In genomic region chr4:141647187-141647586, GRCm38 (mm10) we compare ENCODE assay signal across 24 mouse cellular contexts. TPM values are rescaled to one million over a fixed set of nuclear protein-coding genes. Genes with fewer than 3 reads are reported as not detected.
DNase-seq lines count a peak whose midpoint lies in the region; TF ChIP-seq lines count a peak whose summit lies in the region.
"Had no signal": no experiment of that assay in that cellular context is flagged by ENCODE, and none has a peak within 500 bp of the region (broad histone marks: within the 10 kb centered on the region; RNA-seq: fewer than 3 reads in every experiment).

No protein-coding gene starts in this region.

- H3K36me3 ChIP-seq in macrophage (ENCODE audit: inconsistent target), result peaks cover 47% of the 10 kb centered on the region

- H3K79me2 ChIP-seq in macrophage (ENCODE audit: inconsistent target), result peaks cover 100% of the 10 kb centered on the region

- H3K4me1 ChIP-seq in bone marrow macrophage, adult 2 months (ENCODE audit: control insufficient read depth, insufficient read depth, low read length), result peaks cover 57% of the 10 kb centered on the region
- H3K4me1 ChIP-seq: forebrain, embryonic 10.5 days had no signal

- H3K27ac ChIP-seq in gastrocnemius, adult 2 months, result peak overlapping the region; percentile 10; the same call in 1 of the 2 replicates
- H3K27ac ChIP-seq in bone marrow macrophage, adult 2 months (ENCODE audit: insufficient read depth, low read depth, low read length), result peak overlapping the region; percentile 90
- peak overlapping the region; percentile 52; the same call in 1 of the 2 replicates for H3K27ac ChIP-seq in macrophage
- H3K27ac ChIP-seq: embryonic facial prominence, embryonic 13.5 days; embryonic facial prominence, embryonic 15.5 days; forebrain, embryonic 10.5 days; forebrain, embryonic 12.5 days had no signal

- intact Hi-C loops in gastrocnemius, adult 2 months (cut with DNase I), result no loop called here
- intact Hi-C loops in gastrocnemius, postnatal 14 days (cut with DNase I; ENCODE audit: low total_unique reads), result no loop called here

- TF ChIP-seq CTCF in gastrocnemius, adult 2 months (IDR thresholded peaks at IDR 0.05), result no peak
- TF ChIP-seq CTCF in bone marrow macrophage, adult 2 months (IDR thresholded peaks at IDR 0.05; ENCODE audit: low read depth, low read length), result no peak

- no peak for DNase-seq in gastrocnemius, adult 2 months
- DNase-seq in gastrocnemius, postnatal 14 days, result no peak
- DNase-seq in cerebellum, postnatal 14 days, result no peak
- DNase-seq: adrenal gland, adult 8-10 months; adrenal gland, postnatal 25 days; cerebellum, adult 11-12 months; cerebellum, adult 2 months; cerebellum, adult 9-10 months; cerebellum, postnatal 10 days; cerebellum, postnatal 36 days; embryo, embryonic 11 days had no signal

- no peak for TF ChIP-seq POLR2A in bone marrow macrophage, adult 2 months (IDR thresholded peaks at IDR 0.05; ENCODE audit: borderline replicate concordance, low read depth, low read length)

- 100% methylated on average over 3 of the region's 3 CpGs for WGBS in macrophage (ENCODE audit: missing documents)

- no peak overlapping the region for H3K4me3 ChIP-seq in gastrocnemius, adult 2 months
- H3K4me3 ChIP-seq in bone marrow macrophage, adult 2 months (ENCODE audit: insufficient read depth, low read length), result no peak overlapping the region
- H3K4me3 ChIP-seq in macrophage (ENCODE audit: inconsistent target), result no peak overlapping the region
- H3K4me3 ChIP-seq: embryonic facial prominence, embryonic 13.5 days; embryonic facial prominence, embryonic 15.5 days; erythroblast, embryonic 14.5 days; forebrain, embryonic 10.5 days; forebrain, embryonic 12.5 days had no signal

RNA-seq across cellular contexts. Expression of gene Plekhm2, which starts 17.5 kb away (rescaled TPM):
- total RNA-seq in gastrocnemius, adult 2 months (2021), result 10 to 100 TPM; 32.9 to 34.7 TPM
- 10 to 100 TPM; 22.2 to 27.7 TPM for total RNA-seq in gastrocnemius, postnatal 14 days (2021)
- polyA plus RNA-seq in bone marrow macrophage, adult 2 months (2012; ENCODE audit: insufficient read depth, insufficient read length, missing spikeins), result 56.0 and 62.1 TPM in 2 replicates
- total RNA-seq in macrophage (2018; cell fraction: chromatin; rRNA removed), result 100 to 1,000 TPM; 143 to 432 (median 230) TPM
- total RNA-seq in macrophage (2018; cell fraction: cytosol; rRNA removed), result 10 to 100 TPM; 31.1 to 84.7 (median 52.3) TPM
- total RNA-seq in macrophage (2018; cell fraction: nucleus; rRNA removed), result 100 to 1,000 TPM in 23 of 26 experiments, 10 to 100 TPM in 3; 82.0 to 320 (median 157) TPM
- 44.8 to 76.0 TPM (median 74.2 TPM) in 3 replicates for polyA plus RNA-seq in macrophage (2018)

RNA-seq across cellular contexts. Expression of gene Slc25a34, which starts 23.6 kb away (rescaled TPM):
- total RNA-seq in gastrocnemius, adult 2 months (2021), result 10 to 100 TPM; 10.3 to 26.9 TPM
- 10 to 100 TPM in 1 of 2 experiments, 1 to 10 TPM in 1; 9.0 to 17.7 TPM for total RNA-seq in gastrocnemius, postnatal 14 days (2021)
- 0.48 and 0.49 TPM in 2 replicates for polyA plus RNA-seq in bone marrow macrophage, adult 2 months (2012; ENCODE audit: insufficient read depth, insufficient read length, missing spikeins)
- total RNA-seq in macrophage (2018; cell fraction: chromatin; rRNA removed), result 1 to 10 TPM in 12 of 26 experiments, under 1 TPM in 10, not detected in 4; 0.26 to 3.6 (median 1.0) TPM
- total RNA-seq in macrophage (2018; cell fraction: cytosol; rRNA removed), result under 1 TPM in 9 of 26 experiments, not detected in 17; 0.05 to 0.18 (median 0.07) TPM
- 1 to 10 TPM in 8 of 26 experiments, under 1 TPM in 17, not detected in 1; 0.17 to 3.0 (median 0.60) TPM for total RNA-seq in macrophage (2018; cell fraction: nucleus; rRNA removed)
- polyA plus RNA-seq in macrophage (2018), result 0.09 to 0.17 TPM in 2 of 3 replicates, not detected in the other
- total RNA-seq: MEL had no signal
- polyA plus RNA-seq: embryonic facial prominence, embryonic 11.5 days; embryonic facial prominence, embryonic 13.5 days; erythroblast, embryonic 14.5 days; forebrain, embryonic 10.5 days; forebrain, embryonic 12.5 days; forebrain, embryonic 14.5 days had no signal

RNA-seq across cellular contexts. Expression of gene Tmem82, which starts 28.8 kb away (rescaled TPM):
- 1 to 10 TPM in 1 of 2 experiments, under 1 TPM in 1; 0.61 to 3.2 TPM for total RNA-seq in gastrocnemius, adult 2 months (2021)
- total RNA-seq in gastrocnemius, postnatal 14 days (2021), result 1 to 10 TPM in 1 of 2 experiments, under 1 TPM in 1; 0.66 to 1.8 TPM
- polyA plus RNA-seq in bone marrow macrophage, adult 2 months (2012; ENCODE audit: insufficient read depth, insufficient read length, missing spikeins), result 2.4 and 3.3 TPM in 2 replicates
- 10 to 100 TPM in 9 of 26 experiments, 1 to 10 TPM in 17; 1.6 to 19.7 (median 6.3) TPM for total RNA-seq in macrophage (2018; cell fraction: chromatin; rRNA removed)
- 1 to 10 TPM; 1.1 to 4.7 (median 1.9) TPM for total RNA-seq in macrophage (2018; cell fraction: cytosol; rRNA removed)
- total RNA-seq in macrophage (2018; cell fraction: nucleus; rRNA removed), result 10 to 100 TPM in 10 of 26 experiments, 1 to 10 TPM in 16; 1.8 to 21.2 (median 6.3) TPM
- polyA plus RNA-seq in macrophage (2018), result 1.3 to 4.5 TPM (median 2.7 TPM) in 3 replicates
- total RNA-seq: MEL had no signal
- polyA plus RNA-seq: C2C12; forebrain, embryonic 14.5 days had no signal

RNA-seq across cellular contexts. Expression of gene Rsc1a1, which starts 38.2 kb away (rescaled TPM):
- 1 to 10 TPM; 3.8 to 5.6 TPM for total RNA-seq in gastrocnemius, adult 2 months (2021)
- total RNA-seq in gastrocnemius, postnatal 14 days (2021), result 1 to 10 TPM; 6.0 TPM
- 5.6 TPM in 1 of 2 replicates, not detected in the other for polyA plus RNA-seq in bone marrow macrophage, adult 2 months (2012; ENCODE audit: insufficient read depth, insufficient read length, missing spikeins)
- 10 to 100 TPM in 19 of 26 experiments, 1 to 10 TPM in 7; 2.2 to 51.7 (median 19.7) TPM for total RNA-seq in macrophage (2018; cell fraction: chromatin; rRNA removed)
- total RNA-seq in macrophage (2018; cell fraction: cytosol; rRNA removed), result 10 to 100 TPM in 1 of 26 experiments, 1 to 10 TPM in 24, under 1 TPM in 1; 0.75 to 11.8 (median 5.1) TPM
- 10 to 100 TPM in 16 of 26 experiments, 1 to 10 TPM in 9, under 1 TPM in 1; 0.99 to 31.2 (median 14.4) TPM for total RNA-seq in macrophage (2018; cell fraction: nucleus; rRNA removed)
- 4.2 to 8.9 TPM in 2 of 3 replicates, not detected in the other for polyA plus RNA-seq in macrophage (2018)
- total RNA-seq: adrenal gland, postnatal 25 days; adrenal gland, postnatal 4 days had no signal
- polyA plus RNA-seq: embryonic facial prominence, embryonic 13.5 days; embryonic facial prominence, embryonic 15.5 days had no signal

RNA-seq across cellular contexts. Expression of gene Fblim1, which starts 41.3 kb away (rescaled TPM):
- total RNA-seq in gastrocnemius, adult 2 months (2021), result 1 to 10 TPM; 1.1 to 1.5 TPM
- total RNA-seq in gastrocnemius, postnatal 14 days (2021), result 1 to 10 TPM; 2.5 to 3.9 TPM
- 60.2 and 65.0 TPM in 2 replicates for polyA plus RNA-seq in bone marrow macrophage, adult 2 months (2012; ENCODE audit: insufficient read depth, insufficient read length, missing spikeins)
- total RNA-seq in macrophage (2018; cell fraction: chromatin; rRNA removed), result 100 to 1,000 TPM in 9 of 26 experiments, 10 to 100 TPM in 16, 1 to 10 TPM in 1; 9.8 to 227 (median 60.4) TPM
- 100 to 1,000 TPM in 25 of 26 experiments, 10 to 100 TPM in 1; 90.3 to 218 (median 142) TPM for total RNA-seq in macrophage (2018; cell fraction: cytosol; rRNA removed)
- total RNA-seq in macrophage (2018; cell fraction: nucleus; rRNA removed), result 100 to 1,000 TPM in 10 of 26 experiments, 10 to 100 TPM in 16; 20.4 to 193 (median 83.3) TPM
- polyA plus RNA-seq in macrophage (2018), result 107 to 177 TPM (median 134 TPM) in 3 replicates
- total RNA-seq: common myeloid progenitor, adult 5-6 weeks; MEL had no signal

Comparison
In these comparisons a context has a peak if more than half of its experiments do, and no peak if none do; other contexts are left out.
1. H3K27ac ChIP-seq: peak in every context shown above with its lines; median percentile 90 in bone marrow macrophage, adult 2 months; 52 in macrophage; 10 in gastrocnemius, adult 2 months.